Mouse (Mus musculus) liver, embryonic 14.5 days (tissue): ENCODE data around the gene Adamts12.

ENCODE experiments used
- CTCF ChIP-seq: IDR thresholded peaks from 2 replicates; pipeline ENCODE4 v1.5.1; 2016; ENCODE audit warnings: antibody characterized with exemption, low read depth, control low read depth
- EP300 ChIP-seq: IDR thresholded peaks from 2 replicates; pipeline ENCODE4 v1.6.1; 2016; ENCODE audit warnings: antibody characterized with exemption, low read depth

DNA sequence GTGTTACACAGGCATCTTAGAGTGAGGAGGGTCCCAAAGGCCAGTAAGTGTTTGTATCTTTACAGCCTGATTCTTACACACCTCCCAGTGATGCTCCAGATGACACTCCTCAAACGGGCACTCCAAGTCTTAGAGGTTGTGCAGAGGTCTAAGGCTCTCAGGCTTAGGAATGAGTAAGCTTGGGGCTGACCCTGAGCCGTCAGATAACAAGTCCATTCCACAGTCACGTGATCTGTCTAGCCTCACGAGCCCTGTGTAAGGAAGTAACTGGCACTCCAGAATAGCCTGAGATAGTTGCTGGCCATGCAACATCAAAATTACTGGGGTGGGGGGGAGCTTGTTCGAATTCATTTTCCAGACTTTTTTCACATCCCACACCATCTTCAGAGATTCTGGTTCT is 24.5 kb upstream of the Adamts12 start:
- TF ChIP-seq CTCF: no peak
- TF ChIP-seq EP300: no peak
